Mouse (Mus musculus) liver, adult 2 months (tissue): ENCODE measurements at regions not wholly inside any gene's neighbourhood (a gene's known extent, or its start where the extent isn't known, plus 50 kb on each side); places are given as distances from the start of the nearest gene placed in this dataset.

ENCODE experiments used
- DNase-seq: peaks from one replicate; pipeline ENCODE4 v3.0.0-alpha.2; 2011; ENCODE audit warnings: low read depth, low spot score; ENCODE audit errors: extremely low read depth
- H3K27ac ChIP-seq: fragments of 200-500 bp; replicated peaks from 2 replicates; pipeline ENCODE4 v1.5.1; 2012; ENCODE audit warnings: low read depth, mild to moderate bottlenecking, control low read depth, inconsistent platforms, low read length; ENCODE audit not compliant: insufficient read depth
- H3K27me3 ChIP-seq: fragments of 200-500 bp; 2 replicates; pipeline ENCODE4 v1.6.1; 2012; ENCODE audit warnings: mild to moderate bottlenecking, moderate library complexity, low read length, inconsistent platforms; ENCODE audit not compliant: control insufficient read depth, insufficient read depth
- H3K36me3 ChIP-seq: fragments of 200-500 bp; 2 replicates; pipeline ENCODE4 v1.6.1; 2012; ENCODE audit warnings: low read length, inconsistent platforms; ENCODE audit not compliant: control insufficient read depth, insufficient read depth
- H3K4me1 ChIP-seq: fragments of 200-500 bp; 2 replicates; pipeline ENCODE4 v1.6.1; 2011; ENCODE audit warnings: low read length; ENCODE audit not compliant: control insufficient read depth, insufficient read depth
- H3K4me3 ChIP-seq: fragments of 200-500 bp; 2 replicates; pipeline ENCODE4 v1.5.1; 2011; ENCODE audit warnings: low read depth, mild to moderate bottlenecking, control low read depth, low read length, moderate library complexity; ENCODE audit not compliant: insufficient read depth
- H3K79me2 ChIP-seq: fragments of 200-500 bp; 2 replicates; pipeline ENCODE4 v1.6.1; 2012; ENCODE audit warnings: inconsistent platforms, mild to moderate bottlenecking, low read length, moderate library complexity; ENCODE audit not compliant: control insufficient read depth, insufficient read depth
- H3K9ac ChIP-seq: fragments of 200-500 bp; 2 replicates; pipeline ENCODE4 v1.6.1; 2012; ENCODE audit warnings: low read depth, mild to moderate bottlenecking, control low read depth, inconsistent platforms, low read length
- CTCF ChIP-seq: fragments of 200-500 bp; IDR thresholded peaks from 2 replicates; pipeline ENCODE4 v1.5.1; 2011; ENCODE audit warnings: low read depth, low read length, control low read depth
- POLR2A ChIP-seq: fragments of 200-500 bp; IDR thresholded peaks from 2 replicates; pipeline ENCODE4 v1.6.1; 2011; ENCODE audit warnings: low read length, control low read depth; ENCODE audit not compliant: insufficient read depth; ENCODE audit errors: extremely low read depth
- WGBS: fragments of 180-500 bp; shearing (Covaris S2); methylation state at CpG from one replicate; pipeline ENCODE4 v1.1.7; 2018; 5-methylcytosine and 5-hydroxymethylcytosine counted together

DNA sequence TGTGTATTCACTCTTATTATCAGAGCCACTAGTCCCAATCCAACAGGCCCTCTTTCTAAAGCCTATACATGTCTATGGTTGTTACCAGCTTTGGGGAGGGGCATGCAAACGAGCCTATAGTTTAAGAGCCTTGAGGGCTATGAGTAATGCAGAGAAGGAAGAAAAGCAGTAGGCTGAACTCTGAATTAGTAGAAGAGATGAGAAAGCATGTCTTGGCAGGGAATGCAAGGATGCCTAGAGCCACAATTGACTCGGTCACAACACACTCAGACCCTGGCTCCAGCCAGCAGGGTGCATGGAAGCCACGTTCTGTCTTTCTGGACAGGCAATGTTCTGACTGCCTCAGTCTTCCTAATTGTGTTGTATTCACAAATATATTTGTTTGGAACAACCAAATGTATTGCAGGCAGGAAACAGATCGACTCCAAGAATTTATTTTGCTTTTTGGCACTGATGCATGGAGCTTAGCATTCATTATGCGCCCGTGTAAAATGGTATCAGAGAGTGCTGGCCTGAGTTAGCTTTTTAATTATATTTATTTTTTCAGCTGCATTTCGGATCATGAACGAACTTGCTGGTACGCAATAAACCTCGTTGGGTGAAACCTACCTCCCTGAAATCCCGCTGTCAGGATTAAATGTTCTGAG lies 110.2 kb downstream of the Rybp start:
- Histone ChIP-seq H3K27ac (no peak overlapping the region), H3K9ac (no peak overlapping the region), H3K4me1 (peaks cover 4% of the 10 kb centered on the region), H3K79me2 (no peaks in the 10 kb centered on the region), H3K27me3 (no peaks in the 10 kb centered on the region), H3K4me3 (no peak overlapping the region), H3K36me3 (no peaks in the 10 kb centered on the region)
- no peak for DNase-seq
- 89% methylated on average over 11 of the region's 11 CpGs for WGBS
- TF ChIP-seq CTCF (no peak), POLR2A (no peak)

DNA sequence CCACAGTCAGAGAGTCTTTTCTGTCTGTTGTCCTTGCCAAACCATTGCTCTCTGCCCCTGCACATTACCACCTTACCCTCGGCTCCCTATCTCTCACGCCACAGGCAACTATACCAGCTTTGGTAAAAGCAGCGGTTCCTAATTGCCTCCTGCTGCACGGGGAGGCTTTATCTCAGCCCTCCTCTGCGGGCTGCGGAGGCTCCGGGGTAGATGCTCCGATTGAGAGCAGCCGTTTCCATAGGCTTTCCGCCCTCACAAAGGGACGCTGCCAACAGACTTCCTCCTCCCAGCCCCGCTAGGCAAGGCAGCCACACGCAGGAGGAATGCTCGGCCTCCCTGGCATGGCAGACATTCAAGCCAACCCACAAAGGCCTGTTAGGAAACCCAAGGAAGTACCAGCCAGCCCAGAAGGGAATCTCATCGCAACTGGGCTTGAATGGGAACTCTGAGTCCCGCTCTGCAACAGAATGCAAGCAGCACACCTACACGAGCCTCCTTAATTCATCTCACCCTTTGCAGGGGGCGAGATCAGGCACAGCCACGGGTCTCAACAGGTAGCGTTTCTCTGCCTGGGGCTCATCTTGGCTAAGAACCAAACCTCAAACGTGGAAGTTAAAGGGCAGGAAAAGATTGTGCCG lies 116.5 kb downstream of the Rybp start:
- peaks cover 2% of the 10 kb centered on the region for H3K4me1 ChIP-seq
- no peak for DNase-seq
- no peak overlapping the region for H3K9ac ChIP-seq
- 55% methylated on average over 22 of the region's 22 CpGs for WGBS
- no peaks in the 10 kb centered on the region for H3K79me2 ChIP-seq
- H3K36me3 ChIP-seq: no peaks in the 10 kb centered on the region
- no peak for TF ChIP-seq POLR2A
- TF ChIP-seq CTCF: no peak
- H3K27ac ChIP-seq: no peak overlapping the region
- no peak overlapping the region for H3K4me3 ChIP-seq
- 0 out of 2 replicates have a peak, but pooled peaks cover 3% of the 10 kb centered on the region for H3K27me3 ChIP-seq

DNA sequence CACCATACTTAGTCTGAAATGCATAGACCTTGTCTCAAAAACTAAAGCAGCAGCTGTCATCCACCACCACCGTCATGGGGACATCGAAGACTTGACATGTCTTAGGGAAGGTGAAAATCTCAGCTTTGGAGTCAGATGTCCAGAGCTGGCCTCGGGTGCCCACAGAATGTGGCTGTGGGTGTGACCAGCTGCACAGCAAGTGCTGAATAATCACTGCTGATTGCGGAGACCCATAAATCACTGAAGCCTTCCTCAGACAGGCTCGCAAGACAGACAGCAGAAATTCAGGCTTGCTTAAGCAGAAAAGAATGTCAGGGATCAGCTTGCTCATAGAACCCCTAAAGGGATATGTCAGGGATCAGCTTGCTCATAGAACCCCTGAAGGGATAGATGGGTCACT lies 120.0 kb downstream of the Rybp start:
- 0 out of 2 replicates have a peak, but pooled peaks cover 3% of the 10 kb centered on the region for H3K27me3 ChIP-seq
- no peaks in the 10 kb centered on the region for H3K4me1 ChIP-seq
- H3K9ac ChIP-seq: no peak overlapping the region
- no peak overlapping the region for H3K4me3 ChIP-seq
- no peak overlapping the region for H3K27ac ChIP-seq
- no peak for DNase-seq
- no peaks in the 10 kb centered on the region for H3K79me2 ChIP-seq
- H3K36me3 ChIP-seq: no peaks in the 10 kb centered on the region
- WGBS: 86% methylated on average over 5 of the region's 5 CpGs
- TF ChIP-seq POLR2A (no peak), CTCF (no peak)

DNA sequence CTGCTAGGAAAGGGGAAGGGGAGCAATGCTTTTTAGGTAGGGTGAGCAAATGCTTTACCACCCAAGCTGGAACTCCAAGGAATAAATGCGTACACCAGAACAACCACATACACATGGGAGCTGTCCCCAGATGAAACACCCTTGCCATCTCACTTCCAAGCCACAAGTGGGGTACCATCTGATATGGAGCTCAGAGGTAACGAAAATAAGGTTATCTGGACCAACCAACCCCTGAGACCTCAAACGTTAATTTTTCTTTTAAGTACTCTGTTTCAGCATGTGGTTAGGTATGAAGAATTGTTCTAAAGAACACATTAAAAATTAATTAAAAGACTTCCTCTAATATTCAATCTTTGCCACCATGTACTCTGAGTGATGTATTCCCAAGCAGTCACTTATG lies 121.5 kb downstream of the Rybp start:
- H3K27ac ChIP-seq: no peak overlapping the region
- no peaks in the 10 kb centered on the region for H3K79me2 ChIP-seq
- no peak for DNase-seq
- no peak overlapping the region for H3K4me3 ChIP-seq
- H3K27me3 ChIP-seq: 0 out of 2 replicates have a peak, but pooled peaks cover 2% of the 10 kb centered on the region
- 89% methylated on average over 3 of the region's 3 CpGs for WGBS
- TF ChIP-seq CTCF (no peak), POLR2A (no peak)
- H3K4me1 ChIP-seq: no peaks in the 10 kb centered on the region
- no peaks in the 10 kb centered on the region for H3K36me3 ChIP-seq
- H3K9ac ChIP-seq: no peak overlapping the region

DNA sequence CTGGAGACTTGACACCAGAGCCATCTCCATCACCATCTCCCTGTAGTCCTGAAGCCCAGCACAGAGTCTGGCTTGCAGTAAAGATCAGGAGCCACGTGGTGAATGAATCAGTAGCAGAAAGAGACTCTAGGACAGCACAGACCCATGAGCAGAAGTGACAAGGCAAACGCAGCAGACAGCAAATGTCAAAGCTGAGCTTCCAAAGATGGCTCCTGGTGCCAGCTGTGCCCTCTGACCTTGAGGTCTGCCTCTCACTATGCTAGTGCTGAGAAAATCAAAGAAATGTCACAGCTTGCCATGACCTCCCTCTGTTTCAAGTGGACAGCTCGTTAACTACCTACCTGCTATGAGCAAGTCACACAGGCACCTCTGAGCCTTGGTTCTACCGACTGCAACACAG lies 123.1 kb downstream of the Rybp start:
- H3K27ac ChIP-seq: no peak overlapping the region
- H3K79me2 ChIP-seq: no peaks in the 10 kb centered on the region
- no peak overlapping the region for H3K9ac ChIP-seq
- DNase-seq: no peak
- 67% methylated on average over 4 of the region's 4 CpGs for WGBS
- TF ChIP-seq CTCF (no peak), POLR2A (no peak)
- H3K4me3 ChIP-seq: no peak overlapping the region
- H3K27me3 ChIP-seq: no peaks in the 10 kb centered on the region
- no peaks in the 10 kb centered on the region for H3K36me3 ChIP-seq
- H3K4me1 ChIP-seq: no peaks in the 10 kb centered on the region

DNA sequence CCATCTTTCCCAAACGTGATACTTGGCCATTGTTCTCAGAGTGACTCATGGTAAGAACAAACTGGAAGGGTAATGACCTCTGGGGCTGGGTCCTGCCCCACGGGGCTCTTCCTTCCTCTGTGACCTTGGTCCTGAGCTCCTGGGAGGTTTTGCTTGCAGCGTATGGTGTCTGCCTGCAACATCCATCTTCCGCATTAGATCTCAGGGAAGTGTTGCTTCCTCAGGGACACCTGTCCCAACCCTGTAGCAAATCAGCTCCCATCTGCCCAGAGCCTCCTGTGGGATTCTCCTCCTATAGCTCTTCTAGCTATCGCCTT lies 123.5 kb downstream of the Rybp start:
- 54% methylated on average over 5 of the region's 5 CpGs for WGBS
- Histone ChIP-seq H3K79me2 (no peaks in the 10 kb centered on the region), H3K4me1 (no peaks in the 10 kb centered on the region), H3K27ac (no peak overlapping the region), H3K27me3 (no peaks in the 10 kb centered on the region), H3K4me3 (no peak overlapping the region), H3K9ac (no peak overlapping the region), H3K36me3 (no peaks in the 10 kb centered on the region)
- no peak for DNase-seq
- no peak for TF ChIP-seq CTCF
- no peak for TF ChIP-seq POLR2A
